Mouse (Mus musculus) regulatory T cell (primary cell): ENCODE measurements around the gene Usmg5.

Experiments
- in situ Hi-C: fragments of 300-600 bp; cut with MboI, MseI; formaldehyde crosslinking; loops from one replicate; pipeline ENCODE4 v1.15.1; 2025; ENCODE audit warnings: high pct_unique_total_duplicates

Usmg5 gene

DNA sequence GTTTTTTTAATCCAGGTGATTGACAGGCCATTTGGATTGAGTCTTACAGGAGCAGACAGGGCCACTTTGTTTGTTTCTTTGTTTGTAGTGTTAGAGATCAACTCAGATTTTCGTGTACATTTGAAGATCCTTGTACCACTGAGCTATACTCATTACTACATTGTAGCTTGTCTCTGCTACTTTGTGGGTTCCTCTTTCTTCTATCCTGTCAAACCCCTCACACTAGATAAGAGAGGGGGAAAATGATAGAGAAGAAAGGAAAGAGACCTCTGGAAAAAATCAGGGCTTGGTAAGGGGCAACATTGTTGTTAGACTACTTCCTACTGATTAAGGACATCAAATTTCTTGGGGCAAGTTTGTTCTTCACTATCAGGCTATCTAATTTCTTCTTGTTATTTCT lies 32.8 kb downstream of the Usmg5 start:
- in situ Hi-C loops = no loop called here

DNA sequence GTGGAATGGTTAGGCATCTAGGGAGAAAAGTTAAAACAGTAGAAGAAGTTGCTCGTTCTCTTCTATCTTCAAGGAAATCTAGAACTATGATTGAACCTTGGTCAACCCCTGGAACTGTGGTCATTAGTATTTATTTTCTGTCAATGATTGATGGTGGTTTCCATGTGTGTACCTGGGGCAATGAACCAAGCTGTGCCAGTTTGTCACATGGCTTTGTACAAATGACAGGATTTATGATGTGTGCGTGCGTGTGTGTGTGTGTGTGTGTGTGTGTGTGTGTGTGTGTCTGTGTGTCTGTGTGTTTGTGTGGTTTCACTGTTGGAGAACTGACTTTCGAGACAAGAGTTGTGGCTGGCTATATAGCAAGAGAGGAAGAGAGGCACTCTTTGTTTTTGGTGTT lies 37.0 kb downstream of the Usmg5 start:
- in situ Hi-C loops = no loop called here

DNA sequence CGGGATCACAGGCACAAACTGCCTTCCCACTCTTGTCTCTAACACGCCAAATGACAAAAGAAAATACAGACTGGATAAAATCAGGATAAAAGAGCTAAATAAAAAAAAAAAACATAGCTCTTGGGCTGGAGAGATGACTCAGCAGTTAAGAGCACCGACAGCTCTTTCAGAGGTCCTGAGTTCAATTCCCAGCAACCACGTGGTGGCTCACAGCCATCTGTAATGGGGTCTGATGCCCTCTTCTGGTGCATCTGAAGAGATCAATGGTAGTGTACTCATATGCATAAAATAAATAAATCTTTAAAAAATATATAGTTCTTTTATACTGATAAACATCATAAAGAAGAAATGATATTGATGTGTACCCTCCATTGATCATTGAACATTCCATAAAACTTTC lies 37.5 kb downstream of the Usmg5 start:
- in situ Hi-C loops = no loop called here

DNA sequence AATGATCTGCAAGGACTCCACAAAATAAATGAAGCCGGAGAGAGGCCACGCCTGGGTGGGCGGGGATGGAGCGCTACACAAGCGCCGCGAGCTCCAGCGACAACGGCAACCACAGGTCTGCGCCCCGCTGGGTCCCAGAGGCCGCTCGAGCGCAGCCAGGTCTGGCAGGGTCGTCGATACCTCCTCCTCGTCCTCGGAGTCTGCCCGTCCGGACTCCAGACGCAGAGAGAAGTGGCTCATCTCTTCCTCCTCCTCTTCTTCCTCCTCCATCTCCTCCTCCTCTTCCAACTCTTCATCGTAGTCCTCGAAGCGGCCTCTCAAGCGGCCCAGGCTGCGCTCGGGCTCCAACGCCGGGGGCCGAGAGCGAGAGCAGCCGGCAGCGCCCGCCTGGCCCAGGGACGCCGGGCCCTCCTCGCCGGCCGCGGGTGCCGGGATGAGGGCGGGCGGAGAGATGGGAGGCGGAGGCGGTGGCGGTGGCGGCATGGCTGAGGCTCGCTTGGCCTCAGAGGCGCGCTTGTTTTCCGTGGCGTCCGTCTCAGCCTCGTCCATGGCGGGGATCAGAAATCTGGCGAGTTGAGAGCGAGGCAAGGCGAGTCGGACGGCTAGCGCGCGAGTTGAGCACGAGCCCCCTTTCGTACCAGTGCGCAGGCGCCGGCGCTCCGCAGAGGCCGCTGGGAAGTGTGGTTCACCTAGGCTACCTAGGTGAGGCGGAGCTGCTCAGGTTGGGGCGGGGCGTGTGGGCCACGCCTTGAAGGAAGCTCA lies 40.0 kb downstream of the Usmg5 start, which contains the start of gene Pcgf6:
Gene Pcgf6, minus strand, starts transcription at position 636 of the 762 bp plus-strand sequence.
- in situ Hi-C loops = no loop called here

DNA sequence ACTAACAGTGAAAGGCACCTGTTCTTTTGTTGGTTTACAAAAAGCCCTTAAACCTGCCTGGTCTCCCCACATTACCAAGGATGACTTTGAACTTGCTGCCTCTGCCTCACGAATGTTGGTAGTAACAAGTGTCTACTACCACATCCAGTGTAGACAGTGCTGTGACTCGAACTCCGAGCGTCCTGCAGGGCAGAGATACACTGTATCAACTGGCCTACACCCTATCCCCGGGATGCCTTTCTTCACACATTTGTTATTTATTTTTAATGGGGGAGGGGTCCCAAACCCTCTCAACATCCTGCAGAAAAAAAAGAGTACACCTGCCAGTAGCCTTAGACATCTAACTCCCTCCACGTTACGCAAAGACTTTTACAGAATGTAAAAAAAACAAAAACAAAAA lies 40.6 kb downstream of the Usmg5 start:
- in situ Hi-C loops = no loop called here

DNA sequence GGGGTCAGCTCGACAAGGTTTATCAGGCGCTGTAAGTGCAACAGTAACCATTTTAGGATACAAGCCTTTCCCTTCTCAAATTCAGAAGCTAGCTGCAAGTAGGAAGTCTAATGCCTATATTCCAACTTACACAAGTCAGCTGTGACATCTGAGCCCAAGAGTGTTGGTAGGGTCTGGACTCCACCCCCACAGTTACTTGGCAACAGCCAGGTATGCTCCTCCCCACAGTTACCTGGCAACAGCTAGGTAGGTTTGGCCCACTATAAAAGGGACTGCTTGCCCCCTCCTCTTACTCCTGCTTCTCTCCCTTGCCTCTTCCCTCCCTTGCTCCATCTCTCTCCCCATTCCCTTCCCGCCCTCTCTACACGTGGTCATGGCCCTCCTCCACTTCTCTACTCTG lies 41.4 kb downstream of the Usmg5 start:
- in situ Hi-C loops = no loop called here

DNA sequence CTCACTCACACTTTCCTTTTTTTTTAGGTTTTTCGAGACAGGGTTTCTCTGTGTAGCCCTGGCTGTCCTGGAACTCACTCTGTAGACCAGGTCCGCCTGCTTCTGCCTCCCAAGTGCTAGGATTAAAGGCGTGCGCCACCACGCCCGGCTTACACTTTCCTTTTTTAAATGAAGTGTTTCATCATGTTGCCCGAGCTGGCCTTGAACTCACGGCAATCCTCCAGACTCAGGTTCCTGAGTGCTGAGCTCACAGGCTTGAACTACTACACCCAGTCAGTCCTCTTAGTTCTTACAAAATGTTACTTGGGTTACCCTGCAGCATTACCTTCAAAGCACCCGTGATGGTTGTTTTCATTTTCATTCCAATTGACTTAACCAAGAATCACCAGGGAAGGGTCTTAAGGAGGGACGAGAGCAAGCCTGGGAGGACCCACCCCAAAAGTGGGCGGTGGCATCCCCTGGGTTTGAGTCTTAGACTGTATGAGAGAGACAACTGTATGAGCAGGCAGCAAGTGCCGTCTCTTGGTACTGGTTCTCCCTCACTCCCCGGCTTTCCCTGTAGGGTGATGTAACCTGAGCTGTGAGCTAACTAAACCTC lies 43.1 kb downstream of the Usmg5 start:
- in situ Hi-C loops = no loop called here

DNA sequence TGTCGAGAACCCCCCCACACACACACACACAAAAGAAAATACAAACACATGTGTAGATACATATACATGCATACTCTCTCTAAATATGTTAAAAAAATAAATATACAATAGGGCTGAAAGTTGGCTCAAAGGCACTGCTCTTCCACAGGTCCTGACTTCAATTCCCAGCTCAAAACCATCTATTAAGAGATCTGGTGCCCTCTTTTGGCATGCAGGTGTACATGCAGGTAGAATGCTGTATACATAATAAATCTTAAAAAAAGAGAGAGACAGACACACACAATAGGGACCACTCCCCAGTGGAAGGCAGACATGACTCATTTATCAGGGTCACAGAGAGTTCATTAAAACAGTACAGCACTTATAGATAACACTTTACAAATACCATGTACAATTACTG lies 44.1 kb downstream of the Usmg5 start:
- in situ Hi-C loops = no loop called here

DNA sequence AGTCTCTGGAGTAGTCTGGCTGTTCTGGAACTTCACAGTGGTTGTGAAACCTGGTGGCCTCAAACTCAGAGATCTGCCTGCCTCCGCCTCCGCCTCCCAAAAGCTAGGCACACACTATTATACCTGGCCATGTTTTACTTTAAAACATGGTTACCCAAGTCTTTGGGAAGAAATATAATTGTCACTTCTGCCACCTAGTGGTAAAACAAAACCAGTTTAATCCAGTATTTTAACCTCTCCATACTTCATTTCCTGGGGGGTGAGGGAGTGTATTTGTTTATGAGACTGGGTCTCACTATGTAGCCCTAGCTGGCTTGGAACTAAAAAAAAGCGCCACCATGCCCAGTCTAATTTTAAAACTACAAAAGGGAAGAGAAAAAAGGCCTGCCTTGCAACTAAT lies 46.8 kb downstream of the Usmg5 start:
- in situ Hi-C loops = no loop called here

DNA sequence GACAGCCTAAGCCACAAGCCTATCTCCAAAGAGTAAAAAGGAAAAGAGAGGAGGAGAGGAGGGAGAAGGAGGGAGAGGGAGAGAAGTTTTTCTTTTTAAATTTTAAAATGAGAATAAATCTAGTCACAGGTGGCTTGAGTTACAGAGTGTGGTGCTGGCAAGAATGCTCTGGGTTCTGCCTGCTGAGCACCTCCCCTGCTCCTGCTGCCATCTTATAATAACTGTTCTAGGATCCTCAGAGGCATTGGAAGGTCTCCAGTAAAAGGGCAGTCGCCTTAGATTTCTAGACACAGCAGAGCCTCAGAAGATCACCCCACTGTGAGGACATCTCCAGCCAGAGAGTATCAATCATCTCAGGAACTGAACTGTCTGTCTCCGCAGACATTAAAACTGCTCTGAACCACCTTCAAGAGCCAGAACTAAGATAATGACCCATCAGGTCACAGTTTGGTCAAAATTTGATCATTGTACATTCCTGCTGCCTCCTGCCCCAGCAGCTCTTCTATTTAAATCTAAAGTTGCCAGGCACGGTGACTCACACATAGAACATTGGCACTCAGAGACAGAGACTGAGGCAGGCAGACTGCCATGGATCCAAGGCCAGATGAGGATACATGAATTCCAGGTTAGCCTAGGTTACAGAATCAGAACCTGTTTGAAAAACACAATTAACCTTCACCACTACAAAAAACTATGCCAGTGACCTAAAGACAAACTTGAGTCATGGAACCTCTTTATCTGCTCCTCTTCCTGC lies 49.5 kb downstream of the Usmg5 start:
- in situ Hi-C loops = no loop called here

DNA sequence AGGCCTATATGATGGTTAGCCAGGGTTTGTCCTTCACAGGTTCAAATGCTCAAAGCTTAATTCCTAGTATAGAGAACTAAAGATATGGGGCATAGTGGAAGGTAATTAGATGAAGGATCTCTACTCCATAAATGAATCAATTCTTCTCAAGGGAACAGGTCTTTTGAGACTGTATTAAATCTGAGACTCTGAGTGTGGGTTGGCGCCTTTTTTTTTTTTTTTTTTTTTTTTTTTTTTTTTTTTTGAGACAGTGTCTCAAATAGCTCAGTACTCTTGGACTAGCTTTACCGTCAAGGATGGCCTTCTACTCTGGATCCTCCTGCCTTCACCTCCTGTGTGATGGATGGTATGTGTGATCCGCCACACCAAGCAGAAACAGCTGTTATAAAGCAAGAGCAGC lies 53.9 kb downstream of the Usmg5 start:
- in situ Hi-C loops = no loop called here

DNA sequence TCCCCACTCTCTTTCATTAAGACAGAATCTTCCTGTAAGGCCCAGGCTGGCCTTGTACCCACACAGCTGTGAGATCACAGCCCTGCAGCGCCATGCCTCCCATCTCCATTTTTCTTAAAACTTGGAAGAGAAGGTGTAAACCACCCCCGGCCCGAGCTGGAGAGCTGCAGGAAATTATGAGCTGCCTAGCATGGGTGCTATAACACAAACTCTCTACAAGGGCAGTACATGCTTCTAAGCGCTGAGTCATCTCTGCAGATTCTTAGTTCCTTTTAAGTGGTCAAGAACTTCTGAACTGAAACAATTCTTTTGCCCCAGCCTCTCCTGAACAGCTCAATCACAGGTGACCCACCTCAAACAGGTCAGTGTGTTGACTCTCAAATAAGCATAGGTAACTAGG lies 55.5 kb downstream of the Usmg5 start:
- in situ Hi-C loops = no loop called here
